Mouse (Mus musculus): ENCODE data around the gene Oaz3. TPM values are rescaled to one million over a fixed set of nuclear protein-coding genes. Genes with fewer than 3 reads are reported as not detected.

Gene Oaz3
- polyA plus RNA-seq, 1 experiment from 2014 or later = 0.23 TPM

- Histone ChIP-seq H3K9ac (no peak overlapping the region), H3K9me3 (replicated peaks) (no peaks in the 10 kb centered on the region), H3K4me2 (no peak overlapping the region), H3K36me3 (no peaks in the 10 kb centered on the region), H3K27me3 (0 out of 2 replicates have a peak, but pooled peaks cover 5% of the 10 kb centered on the region), H3K4me1 (replicated peaks) (no peaks in the 10 kb centered on the region), H3K27ac (no peak overlapping the region), H3K4me3 (no peak overlapping the region)
- no peak for ATAC-seq (replicated peaks; ENCODE audit: insufficient number of reproducible peaks, insufficient read depth, low FRiP score, low read depth)
- 58% methylated on average over 3 of the region's 3 CpGs for WGBS
Observed at GRCm38 (mm10) chr3:94383476-94383875, 60.2 kb downstream of the Oaz3 start.

Other genes starting within 250 kb of the Oaz3 start
- not detected in 2 replicates for gene Gm5286, start 247.2 kb downstream of the Oaz3 start, polyA plus RNA-seq (2015; fragmentation: Nextera tagmentation; extraction: Ambion mirVana)
- gene Gm4778, start 179.9 kb downstream of the Oaz3 start, polyA plus RNA-seq (2015; fragmentation: Nextera tagmentation; extraction: Ambion mirVana) = not detected in 2 replicates
- 12.3 and 12.7 TPM in 2 replicates for gene Them4, start 133.8 kb downstream of the Oaz3 start, polyA plus RNA-seq (2015; fragmentation: Nextera tagmentation; extraction: Ambion mirVana)
- 0.16 TPM in 1 of 2 replicates, not detected in the other for gene Them5, start 101.8 kb downstream of the Oaz3 start, polyA plus RNA-seq (2015; fragmentation: Nextera tagmentation; extraction: Ambion mirVana)
- 0.19 and 0.70 TPM in 2 replicates for gene C2cd4d, start 81.5 kb downstream of the Oaz3 start, polyA plus RNA-seq (2015; fragmentation: Nextera tagmentation; extraction: Ambion mirVana)
- gene Rorc, start 71.1 kb downstream of the Oaz3 start, polyA plus RNA-seq (2015; fragmentation: Nextera tagmentation; extraction: Ambion mirVana) = 7.5 and 7.8 TPM in 2 replicates
- gene Lingo4, start 45.4 kb downstream of the Oaz3 start, polyA plus RNA-seq (2015; fragmentation: Nextera tagmentation; extraction: Ambion mirVana) = 0.09 and 0.34 TPM in 2 replicates
- gene Tdrkh, start 30.6 kb downstream of the Oaz3 start, polyA plus RNA-seq (2015; fragmentation: Nextera tagmentation; extraction: Ambion mirVana) = 8.3 and 10.0 TPM in 2 replicates
- gene Mrpl9, start 597 bp downstream of the Oaz3 start, polyA plus RNA-seq (2015; fragmentation: Nextera tagmentation; extraction: Ambion mirVana) = 56.1 and 60.8 TPM in 2 replicates
- 1.0 and 4.5 TPM in 2 replicates for gene Celf3, start 34.4 kb upstream of the Oaz3 start, polyA plus RNA-seq (2015; fragmentation: Nextera tagmentation; extraction: Ambion mirVana)
- 4.9 and 6.2 TPM in 2 replicates for gene Riiad1, start 36.4 kb upstream of the Oaz3 start, polyA plus RNA-seq (2015; fragmentation: Nextera tagmentation; extraction: Ambion mirVana)
- gene Snx27, start 138.8 kb upstream of the Oaz3 start, polyA plus RNA-seq (2015; fragmentation: Nextera tagmentation; extraction: Ambion mirVana) = 30.7 and 32.0 TPM in 2 replicates
- not detected in 2 replicates for gene Gm10972, start 199.2 kb upstream of the Oaz3 start, polyA plus RNA-seq (2015; fragmentation: Nextera tagmentation; extraction: Ambion mirVana)
- 5.3 and 7.2 TPM in 2 replicates for gene Tuft1, start 215.0 kb upstream of the Oaz3 start, polyA plus RNA-seq (2015; fragmentation: Nextera tagmentation; extraction: Ambion mirVana)
- gene Selenbp2, start 249.6 kb upstream of the Oaz3 start, polyA plus RNA-seq (2015; fragmentation: Nextera tagmentation; extraction: Ambion mirVana) = 3.8 and 4.4 TPM in 2 replicates

Data from heart, embryonic 15.5 days (tissue).